Mouse (Mus musculus) intestine, embryonic 15.5 days (tissue): ENCODE results near the gene 0610010K14Rik. TPM values are rescaled to one million over a fixed set of nuclear protein-coding genes. Genes with fewer than 3 reads are reported as not detected.
A peak's percentile ranks its signal among the peaks of the same experiment; 100 is the strongest.

ENCODE experiments used
- ATAC-seq: fragments of 200-750 bp; cut with Nextera tagmentation; 2 replicates; pipeline ENCODE4 v1.8.0; 2017; ENCODE audit warnings: moderate TSS enrichment, moderate library complexity
- H3K27ac ChIP-seq: fragments of 300-500 bp; sonication (generic); 2 replicates; pipeline ENCODE4 v1.5.1; 2015; ENCODE audit warnings: mild to moderate bottlenecking, inconsistent platforms
- H3K27me3 ChIP-seq: fragments of 300-500 bp; sonication (generic); replicated peaks from 2 replicates; pipeline ENCODE4 v1.6.1; 2015; ENCODE audit warnings: inconsistent platforms
- H3K36me3 ChIP-seq: fragments of 300-500 bp; sonication (generic); 2 replicates; pipeline ENCODE4 v1.6.1; 2015; ENCODE audit warnings: inconsistent platforms
- H3K4me1 ChIP-seq: fragments of 300-500 bp; sonication (generic); replicated peaks from 2 replicates; pipeline ENCODE4 v1.6.1; 2015; ENCODE audit warnings: inconsistent platforms
- H3K4me2 ChIP-seq: fragments of 300-500 bp; sonication (generic); replicated peaks from 2 replicates; pipeline ENCODE4 v1.6.1; 2015; ENCODE audit warnings: mild to moderate bottlenecking, inconsistent platforms
- H3K4me3 ChIP-seq: fragments of 300-500 bp; sonication (generic); replicated peaks from 2 replicates; pipeline ENCODE4 v1.5.1; 2015; ENCODE audit warnings: inconsistent platforms
- H3K9ac ChIP-seq: fragments of 300-500 bp; sonication (generic); 2 replicates; pipeline ENCODE4 v1.6.1; 2015; ENCODE audit warnings: inconsistent platforms
- H3K9me3 ChIP-seq: fragments of 300-500 bp; sonication (generic); 2 replicates; pipeline ENCODE4 v1.6.1; 2016; ENCODE audit warnings: inconsistent platforms
- WGBS: fragments of 180-500 bp; shearing (Covaris S2); methylation state at CpG from one replicate; pipeline ENCODE4 v1.1.7; 2015; 5-methylcytosine and 5-hydroxymethylcytosine counted together
- polyA plus RNA-seq: library from polyadenylated mRNA; unstranded; fragments of >200 nt; fragmentation: Nextera tagmentation; extraction: Ambion mirVana; gene quantifications from 2 replicates; pipeline ENCODE4 v1.2.1, GENCODE M21; 2015

Gene 0610010K14Rik
- polyA plus RNA-seq, 1 experiment from 2014 or later: 138 TPM

DNA sequence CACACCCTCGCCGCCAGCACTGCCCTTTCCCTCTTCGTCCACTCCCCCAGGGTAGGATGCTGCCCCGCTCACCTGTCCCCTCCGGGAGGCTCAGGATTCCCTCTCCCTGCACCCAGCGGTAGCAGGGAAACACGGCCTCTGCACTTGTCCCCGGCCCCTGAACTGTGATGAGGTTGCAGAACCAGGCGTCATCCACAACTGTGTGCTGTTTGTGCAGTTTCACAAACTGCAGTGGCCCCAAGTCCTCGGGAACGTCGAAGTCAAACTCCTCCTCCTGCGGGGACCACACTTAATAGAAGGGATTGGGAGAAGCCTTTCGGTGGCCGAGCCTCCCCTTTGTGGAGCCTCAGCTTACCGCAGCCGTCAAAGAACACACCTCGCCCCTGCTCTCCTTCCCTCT is 16.6 kb upstream of the 0610010K14Rik start:
- no peak overlapping the region for H3K27ac ChIP-seq
- H3K36me3 ChIP-seq: no peaks in the 10 kb centered on the region
- H3K9me3 ChIP-seq: no peaks in the 10 kb centered on the region
- peak overlapping the region; percentile 67 for H3K4me2 ChIP-seq
- no peak overlapping the region for H3K9ac ChIP-seq
- H3K4me3 ChIP-seq: peak overlapping the region; percentile 30
- H3K27me3 ChIP-seq: peaks cover 46% of the 10 kb centered on the region
- 4% methylated on average over 18 of the region's 18 CpGs for WGBS
- H3K4me1 ChIP-seq: peaks cover 6% of the 10 kb centered on the region; the same call in 1 of the 2 replicates
- peak; percentile 17; the same call in 1 of the 2 replicates for ATAC-seq

DNA sequence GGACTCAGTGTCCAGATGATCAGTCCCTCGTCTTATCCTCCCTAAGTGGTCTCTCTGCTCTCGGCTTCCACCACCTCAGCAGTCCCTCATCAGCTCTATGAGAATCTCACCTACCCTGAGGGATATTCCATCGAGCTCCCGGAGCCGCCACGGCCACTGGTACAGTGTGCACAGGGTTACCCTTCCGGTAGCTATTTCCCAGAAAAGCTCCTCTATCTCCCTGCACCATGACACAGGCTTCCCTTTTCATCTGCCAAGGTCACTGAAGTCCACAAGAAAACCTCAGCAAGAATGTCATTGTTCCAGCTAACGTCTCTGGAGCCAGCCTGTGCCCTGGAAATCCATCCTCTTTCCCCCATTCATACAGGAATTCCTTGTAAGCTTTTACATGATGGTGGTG is 14.1 kb upstream of the 0610010K14Rik start:
- H3K9ac ChIP-seq: no peak overlapping the region
- peaks cover 46% of the 10 kb centered on the region for H3K27me3 ChIP-seq
- no peak overlapping the region for H3K4me3 ChIP-seq
- peaks cover 6% of the 10 kb centered on the region; the same call in 1 of the 2 replicates for H3K4me1 ChIP-seq
- no peak overlapping the region for H3K4me2 ChIP-seq
- WGBS: 83% methylated on average over 8 of the region's 8 CpGs
- no peaks in the 10 kb centered on the region for H3K36me3 ChIP-seq
- H3K9me3 ChIP-seq: no peaks in the 10 kb centered on the region
- no peak for ATAC-seq
- no peak overlapping the region for H3K27ac ChIP-seq

- H3K4me2 ChIP-seq: no peak overlapping the region
- H3K4me1 ChIP-seq: peaks cover 6% of the 10 kb centered on the region; the same call in 1 of the 2 replicates
- H3K27ac ChIP-seq: no peak overlapping the region
- no peak overlapping the region for H3K4me3 ChIP-seq
- no peaks in the 10 kb centered on the region for H3K36me3 ChIP-seq
- WGBS: 73% methylated on average over 11 of the region's 11 CpGs
- H3K9me3 ChIP-seq: no peaks in the 10 kb centered on the region
- no peak for ATAC-seq
- H3K9ac ChIP-seq: no peak overlapping the region
- peaks cover 48% of the 10 kb centered on the region for H3K27me3 ChIP-seq
Measured at GRCm38 (mm10) chr11:70250150-70250549, 12.4 kb upstream of the 0610010K14Rik start.

DNA sequence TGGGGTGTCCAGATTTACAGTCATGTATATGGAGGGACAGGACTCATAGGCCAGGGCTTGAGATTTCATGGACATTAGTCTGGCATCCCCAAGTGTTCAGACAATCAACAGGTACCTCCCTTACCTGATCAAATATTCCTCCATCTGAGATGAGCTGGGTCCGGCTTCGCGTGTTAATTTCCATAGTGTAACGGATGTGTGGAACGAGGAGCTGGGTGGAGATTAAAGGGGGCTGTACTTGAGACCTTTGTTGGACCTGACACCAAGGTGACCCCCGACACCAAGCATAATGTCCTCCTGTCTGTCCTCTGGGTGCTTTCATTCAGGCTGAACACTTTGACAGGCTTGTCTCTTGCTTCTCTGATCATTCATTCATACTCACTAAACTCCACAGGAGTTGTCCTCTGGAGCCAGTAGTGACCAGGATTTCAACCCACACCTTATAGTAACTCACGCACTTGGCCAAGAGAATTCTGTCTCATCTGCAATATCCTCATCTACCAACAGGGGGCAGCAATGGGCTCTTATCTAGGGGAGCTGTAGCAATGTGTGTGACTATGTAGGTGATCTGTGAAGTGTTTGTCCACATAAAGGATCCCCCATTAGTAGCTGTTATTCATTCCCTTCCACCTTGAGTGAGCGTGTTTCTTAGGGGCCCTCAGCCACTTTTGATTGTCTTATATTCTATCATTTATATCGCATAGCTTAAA is 9.6 kb upstream of the 0610010K14Rik start:
- ATAC-seq: no peak
- peaks cover 19% of the 10 kb centered on the region; the same call in 1 of the 2 replicates for H3K27me3 ChIP-seq

DNA sequence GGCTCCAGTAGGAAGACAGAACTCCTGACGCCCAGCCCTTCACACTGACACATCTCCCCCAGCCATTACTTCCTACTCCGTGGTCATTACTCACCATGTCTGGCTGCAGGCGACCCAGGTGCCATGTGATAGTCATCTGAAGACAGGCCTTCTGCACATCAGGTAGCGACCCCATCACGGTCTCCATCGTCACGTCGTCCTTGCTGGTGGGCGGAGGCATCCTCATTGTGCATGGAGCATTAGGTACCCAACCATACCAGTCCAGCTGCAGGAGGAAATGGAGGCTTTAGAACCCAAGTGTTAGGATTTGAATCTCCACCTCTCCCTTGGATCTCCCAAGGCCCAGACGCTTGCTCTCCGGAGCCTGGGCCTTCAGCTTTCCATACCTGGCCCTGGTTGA is 4.9 kb upstream of the 0610010K14Rik start:
- Histone ChIP-seq H3K36me3 (no peaks in the 10 kb centered on the region), H3K4me3 (no peak overlapping the region), H3K9me3 (no peaks in the 10 kb centered on the region), H3K27me3 (0 out of 2 replicates have a peak, but pooled peaks cover 8% of the 10 kb centered on the region), H3K4me2 (no peak overlapping the region), H3K9ac (no peak overlapping the region), H3K27ac (no peak overlapping the region), H3K4me1 (peaks cover 5% of the 10 kb centered on the region; the same call in 1 of the 2 replicates)
- ATAC-seq: no peak
- 69% methylated on average over 11 of the region's 11 CpGs for whole genome bisulfite sequencing

More for the DNA sequence above, 9.6 kb upstream of the 0610010K14Rik start:
- no peaks in the 10 kb centered on the region for H3K36me3 ChIP-seq
- H3K27ac ChIP-seq: no peak overlapping the region
- H3K4me2 ChIP-seq: no peak overlapping the region
- H3K9ac ChIP-seq: no peak overlapping the region
- no peaks in the 10 kb centered on the region for H3K4me1 ChIP-seq
- no peak overlapping the region for H3K4me3 ChIP-seq
- H3K9me3 ChIP-seq: no peaks in the 10 kb centered on the region
- 53% methylated on average over 9 of the region's 9 CpGs for WGBS

- no peaks in the 10 kb centered on the region for H3K36me3 ChIP-seq
- H3K27me3 ChIP-seq: no peaks in the 10 kb centered on the region
- peak within 1 kb of the TSS; percentile 84 for H3K27ac ChIP-seq
- H3K9ac ChIP-seq: peak within 1 kb of the TSS; percentile 94
- peak; percentile 50 for ATAC-seq
- H3K4me1 ChIP-seq: peaks cover 11% of the 10 kb centered on the region; the same call in 1 of the 2 replicates
- H3K4me3 ChIP-seq: peak within 1 kb of the TSS; percentile 92
- peak within 1 kb of the TSS; percentile 69 for H3K4me2 ChIP-seq
- under 1% methylated on average over 31 of the region's 35 CpGs for WGBS
- H3K9me3 ChIP-seq: no peaks in the 10 kb centered on the region
Measured at GRCm38 (mm10) chr11:70239541-70240279, 2.0 kb upstream of the 0610010K14Rik start, which contains the start of the genes Gm21988 and Rnasek. Gene Gm21988, minus strand, starts transcription at chr11:70239830. Gene Rnasek, minus strand, starts transcription at chr11:70239842.

DNA sequence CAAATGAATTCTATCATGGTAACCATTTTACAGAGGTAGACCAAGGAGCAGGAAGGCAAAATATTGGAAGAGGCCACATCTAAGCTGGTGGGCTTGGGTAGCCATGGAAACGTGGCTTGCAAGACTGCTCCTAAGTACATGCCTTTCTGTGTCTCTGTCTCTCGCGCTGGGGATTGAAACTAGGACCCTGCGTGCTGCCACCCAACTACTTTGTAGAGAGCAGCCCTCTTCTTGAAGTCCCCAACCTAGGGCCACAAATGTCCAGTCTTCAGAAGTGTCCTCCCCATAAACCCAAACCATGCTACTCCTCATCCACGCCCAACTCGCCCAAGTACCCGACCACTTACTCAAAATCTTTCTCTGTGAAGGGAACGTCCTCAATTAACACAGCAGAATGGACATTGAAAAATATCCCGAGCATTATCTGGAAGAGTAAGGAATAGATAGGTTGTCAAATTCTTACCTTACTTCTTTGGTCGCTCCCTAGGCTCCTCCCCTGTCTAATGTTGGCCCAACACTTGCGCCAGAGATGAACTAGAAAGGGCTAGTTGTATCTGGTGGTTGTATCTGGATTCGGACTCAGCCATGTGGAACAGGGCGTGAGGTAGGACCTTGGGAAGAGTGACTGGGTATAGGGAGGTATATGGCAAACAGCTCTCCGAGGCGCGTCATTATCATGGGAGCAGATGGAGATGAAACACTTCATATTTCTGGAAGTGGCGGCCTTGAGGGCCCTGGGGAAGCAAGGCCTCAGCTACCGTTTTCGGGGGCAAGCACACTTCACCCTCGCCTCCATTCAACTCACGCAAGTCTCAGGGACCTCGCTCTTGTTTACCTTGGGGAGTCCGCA is 1.1 kb upstream of the 0610010K14Rik start:
- WGBS: 11% methylated on average over 23 of the region's 23 CpGs

DNA sequence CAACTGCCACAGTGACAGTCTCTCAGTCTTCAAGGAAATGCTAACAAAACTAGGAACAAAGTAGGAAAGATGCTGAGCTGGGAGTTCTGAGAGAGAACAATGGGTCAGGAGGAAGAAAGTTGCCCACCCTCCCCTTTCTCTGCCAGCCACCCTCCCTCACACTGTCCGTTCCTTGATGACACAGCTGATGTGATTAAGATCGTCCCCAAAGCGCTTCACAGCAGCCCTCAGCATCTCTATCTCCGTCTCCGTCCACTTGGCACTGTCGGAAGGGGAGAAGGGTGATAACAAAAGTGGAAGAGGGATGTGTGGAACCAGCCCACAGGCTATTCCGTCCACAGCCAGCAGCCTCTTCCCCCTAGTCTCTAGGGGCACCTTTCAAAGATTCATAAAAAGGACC is 997 bp downstream of the 0610010K14Rik start:
- peak overlapping the region; percentile 94 for H3K9ac ChIP-seq
- H3K27me3 ChIP-seq: no peaks in the 10 kb centered on the region
- H3K9me3 ChIP-seq: no peaks in the 10 kb centered on the region
- H3K4me3 ChIP-seq: peak overlapping the region; percentile 92
- no peak for ATAC-seq
- H3K27ac ChIP-seq: no peak overlapping the region; the same call in 1 of the 2 replicates
- peaks cover 18% of the 10 kb centered on the region; the same call in 1 of the 2 replicates for H3K4me1 ChIP-seq
- no peaks in the 10 kb centered on the region for H3K36me3 ChIP-seq
- peak overlapping the region; percentile 69 for H3K4me2 ChIP-seq
- 43% methylated on average over 7 of the region's 7 CpGs for WGBS

More for the DNA sequence above, 1.1 kb upstream of the 0610010K14Rik start:
- Histone ChIP-seq H3K4me3 (peak overlapping the region; percentile 92), H3K27ac (peak overlapping the region; percentile 89), H3K9ac (peak overlapping the region; percentile 94), H3K36me3 (no peaks in the 10 kb centered on the region), H3K4me1 (peaks cover 15% of the 10 kb centered on the region; the same call in 1 of the 2 replicates), H3K9me3 (no peaks in the 10 kb centered on the region), H3K27me3 (no peaks in the 10 kb centered on the region), H3K4me2 (peak overlapping the region; percentile 69)
- ATAC-seq: no peak

GRCm38 (mm10) chr11:70235254-70235900 is 2.3 kb downstream of the 0610010K14Rik start:
- Histone ChIP-seq H3K9ac (no peak overlapping the region), H3K4me1 (peaks cover 18% of the 10 kb centered on the region; the same call in 1 of the 2 replicates), H3K4me2 (no peak overlapping the region), H3K4me3 (no peak overlapping the region), H3K27ac (no peak overlapping the region), H3K9me3 (no peaks in the 10 kb centered on the region), H3K27me3 (0 out of 2 replicates have a peak, but pooled peaks cover under 1% of the 10 kb centered on the region), H3K36me3 (no peaks in the 10 kb centered on the region)
- WGBS: 88% methylated on average over 12 of the region's 12 CpGs
- no peak for ATAC-seq

DNA sequence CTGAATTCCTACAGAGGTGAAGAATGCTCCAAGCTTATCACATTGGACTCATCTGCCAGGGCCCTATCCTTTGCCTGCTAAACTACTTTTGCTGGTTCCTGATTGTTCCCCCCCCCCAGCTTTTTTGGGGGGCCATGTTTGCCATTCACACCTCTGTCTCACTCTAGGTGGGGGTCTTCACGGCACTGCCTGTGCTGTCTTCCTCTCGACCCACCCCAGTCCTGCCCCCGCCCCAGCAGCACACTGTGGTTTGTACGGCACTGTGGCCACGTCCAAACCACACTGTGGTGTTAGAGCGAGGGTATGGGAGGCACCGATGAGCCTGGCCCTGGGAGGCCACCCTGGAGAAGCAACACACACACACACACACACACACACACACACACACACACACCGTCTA is 3.2 kb downstream of the 0610010K14Rik start:
- Histone ChIP-seq H3K9ac (no peak overlapping the region), H3K4me2 (no peak overlapping the region), H3K4me3 (no peak overlapping the region), H3K9me3 (no peaks in the 10 kb centered on the region), H3K27me3 (peaks cover 7% of the 10 kb centered on the region; the same call in 1 of the 2 replicates), H3K4me1 (peaks cover 26% of the 10 kb centered on the region), H3K36me3 (no peaks in the 10 kb centered on the region), H3K27ac (no peak overlapping the region)
- no peak for ATAC-seq
- WGBS: 89% methylated on average over 8 of the region's 8 CpGs

GRCm38 (mm10) chr11:70234037-70234436 is 3.7 kb downstream of the 0610010K14Rik start:
- no peak for ATAC-seq
- H3K9ac ChIP-seq: no peak overlapping the region
- no peak overlapping the region for H3K4me2 ChIP-seq
- H3K36me3 ChIP-seq: no peaks in the 10 kb centered on the region
- no peak overlapping the region for H3K27ac ChIP-seq
- peaks cover 7% of the 10 kb centered on the region; the same call in 1 of the 2 replicates for H3K27me3 ChIP-seq
- no peaks in the 10 kb centered on the region for H3K9me3 ChIP-seq
- no peak overlapping the region for H3K4me3 ChIP-seq
- H3K4me1 ChIP-seq: peaks cover 30% of the 10 kb centered on the region
- WGBS: 63% methylated on average over 5 of the region's 5 CpGs
